ENCODE assay signal across 13 mouse cellular contexts in genomic region chr17:56203729-56204128, GRCm38 (mm10). TPM values are rescaled to one million over a fixed set of nuclear protein-coding genes. Genes with fewer than 3 reads are reported as not detected.
DNase-seq lines count a peak whose midpoint lies in the region; ATAC-seq and TF ChIP-seq lines count a peak whose summit lies in the region.
"Had no signal": no experiment of that assay in that cellular context is flagged by ENCODE, and none has a peak within 500 bp of the region (broad histone marks: within the 10 kb centered on the region; RNA-seq: fewer than 3 reads in every experiment).

No protein-coding gene starts in this region.

- ATAC-seq in embryonic facial prominence, embryonic 14.5 days (ENCODE audit: low read depth), result no peak
- no peak for ATAC-seq in midbrain, postnatal 0 days (ENCODE audit: low FRiP score)
- no peak for ATAC-seq in midbrain, embryonic 15.5 days (replicated peaks)
- ATAC-seq: intestine, embryonic 16.5 days had no signal

- no peaks in the 10 kb centered on the region for H3K4me1 ChIP-seq in embryonic facial prominence, embryonic 14.5 days (ENCODE audit: control insufficient read depth, insufficient read depth, low read length)
- no peaks in the 10 kb centered on the region for H3K4me1 ChIP-seq in embryonic facial prominence, embryonic 10.5 days
- H3K4me1 ChIP-seq in midbrain, postnatal 0 days (ENCODE audit: insufficient read depth, low read length), result no peaks in the 10 kb centered on the region
- H3K4me1 ChIP-seq in midbrain, embryonic 15.5 days, result no peaks in the 10 kb centered on the region
- H3K4me1 ChIP-seq: forebrain, embryonic 10.5 days; limb, embryonic 13.5 days had no signal

- peak; percentile 21 for DNase-seq in embryonic facial prominence, embryonic 14.5 days (ENCODE audit: low spot score)
- DNase-seq in embryonic facial prominence, embryonic 10.5 days (ENCODE audit: low spot score), result no peak
- no peak for DNase-seq in layer of hippocampus, adult 2 months (ENCODE audit: low spot score in 2 of 2)
- DNase-seq in layer of hippocampus, adult 9-10 months (ENCODE audit: low spot score), result no peak
- DNase-seq in midbrain, postnatal 0 days (ENCODE audit: low spot score), result no peak
- no peak for DNase-seq in thymus, postnatal 25 days
- no peak for DNase-seq in spleen, postnatal 14 days (ENCODE audit: low spot score in 2 of 2)
- DNase-seq: cerebellum, adult 9-10 months; thymus, postnatal 4 days had no signal

- peaks cover 94% of the 10 kb centered on the region for H3K36me3 ChIP-seq in embryonic facial prominence, embryonic 14.5 days (ENCODE audit: control insufficient read depth, insufficient read depth, low read length)
- peaks cover 96% of the 10 kb centered on the region for H3K36me3 ChIP-seq in embryonic facial prominence, embryonic 10.5 days (replicated peaks)
- peaks cover 92% of the 10 kb centered on the region for H3K36me3 ChIP-seq in midbrain, postnatal 0 days (ENCODE audit: insufficient read depth, low read length)
- H3K36me3 ChIP-seq in midbrain, embryonic 15.5 days (replicated peaks), result peaks cover 79% of the 10 kb centered on the region

- no peak overlapping the region for H3K9ac ChIP-seq in embryonic facial prominence, embryonic 14.5 days (ENCODE audit: low read depth, low read length)
- no peak overlapping the region for H3K9ac ChIP-seq in midbrain, postnatal 0 days (replicated peaks; ENCODE audit: low read length, poor library complexity, severe bottlenecking)
- no peak overlapping the region for H3K9ac ChIP-seq in midbrain, embryonic 15.5 days
- H3K9ac ChIP-seq: limb, embryonic 13.5 days had no signal

- TF ChIP-seq CTCF in layer of hippocampus, adult 2 months (conservative IDR thresholded peaks at IDR 0.05), result peak; percentile 50
- TF ChIP-seq CTCF in midbrain, postnatal 0 days (IDR thresholded peaks at IDR 0.05), result peak; percentile 54

- no peak overlapping the region for H3K4me2 ChIP-seq in embryonic facial prominence, embryonic 14.5 days (ENCODE audit: low read depth, low read length)
- no peak overlapping the region for H3K4me2 ChIP-seq in midbrain, postnatal 0 days (ENCODE audit: low read depth, low read length, poor library complexity, severe bottlenecking)
- H3K4me2 ChIP-seq in midbrain, embryonic 15.5 days, result no peak overlapping the region
- H3K4me2 ChIP-seq: limb, embryonic 13.5 days had no signal

- H3K4me3 ChIP-seq in embryonic facial prominence, embryonic 14.5 days (ENCODE audit: low read depth, low read length), result no peak overlapping the region
- no peak overlapping the region for H3K4me3 ChIP-seq in embryonic facial prominence, embryonic 10.5 days
- no peak overlapping the region for H3K4me3 ChIP-seq in layer of hippocampus, adult 2 months
- no peak overlapping the region for H3K4me3 ChIP-seq in midbrain, postnatal 0 days (ENCODE audit: low read depth, low read length)
- no peak overlapping the region for H3K4me3 ChIP-seq in midbrain, embryonic 15.5 days
- H3K4me3 ChIP-seq: forebrain, embryonic 10.5 days; limb, embryonic 13.5 days had no signal

- WGBS in embryonic facial prominence, embryonic 14.5 days, result 48% methylated on average over 3 of the region's 3 CpGs
- 56% methylated on average over 3 of the region's 3 CpGs for WGBS in embryonic facial prominence, embryonic 10.5 days
- 66% methylated on average over 3 of the region's 3 CpGs for WGBS in midbrain, postnatal 0 days
- WGBS in midbrain, embryonic 15.5 days, result 56% methylated on average over 3 of the region's 3 CpGs

- no peaks in the 10 kb centered on the region for H3K9me3 ChIP-seq in embryonic facial prominence, embryonic 14.5 days (ENCODE audit: control insufficient read depth, low read length)
- H3K9me3 ChIP-seq in embryonic facial prominence, embryonic 10.5 days, result no peaks in the 10 kb centered on the region
- H3K9me3 ChIP-seq in midbrain, postnatal 0 days (ENCODE audit: low read length), result no peaks in the 10 kb centered on the region
- no peaks in the 10 kb centered on the region for H3K9me3 ChIP-seq in midbrain, embryonic 15.5 days
- H3K9me3 ChIP-seq: forebrain, embryonic 10.5 days; limb, embryonic 13.5 days had no signal

- H3K27me3 ChIP-seq in embryonic facial prominence, embryonic 14.5 days (replicated peaks; ENCODE audit: control insufficient read depth, insufficient read depth, low read length), result no peaks in the 10 kb centered on the region
- no peaks in the 10 kb centered on the region for H3K27me3 ChIP-seq in embryonic facial prominence, embryonic 10.5 days (replicated peaks; ENCODE audit: low read depth, poor library complexity, severe bottlenecking)
- no peaks in the 10 kb centered on the region for H3K27me3 ChIP-seq in midbrain, postnatal 0 days (ENCODE audit: insufficient read depth, low read length)
- H3K27me3 ChIP-seq in midbrain, embryonic 15.5 days (replicated peaks), result no peaks in the 10 kb centered on the region
- H3K27me3 ChIP-seq: limb, embryonic 13.5 days had no signal

- H3K27ac ChIP-seq in embryonic facial prominence, embryonic 14.5 days (replicated peaks; ENCODE audit: low read depth, low read length), result no peak overlapping the region
- H3K27ac ChIP-seq in embryonic facial prominence, embryonic 10.5 days (replicated peaks), result no peak overlapping the region
- H3K27ac ChIP-seq in layer of hippocampus, adult 2 months, result no peak overlapping the region
- H3K27ac ChIP-seq in midbrain, postnatal 0 days (ENCODE audit: low read depth, low read length), result no peak overlapping the region
- no peak overlapping the region for H3K27ac ChIP-seq in midbrain, embryonic 15.5 days
- H3K27ac ChIP-seq: forebrain, embryonic 10.5 days; limb, embryonic 13.5 days had no signal

RNA-seq across cellular contexts. Expression of gene Dpp9, which starts 15.0 kb away (rescaled TPM):
- polyA plus RNA-seq in embryonic facial prominence, embryonic 14.5 days (2014; fragmentation: Nextera tagmentation; extraction: Ambion mirVana), result 32.5 and 37.1 TPM in 2 replicates
- polyA plus RNA-seq in embryonic facial prominence, embryonic 10.5 days (2016; fragmentation: Nextera tagmentation; extraction: Ambion mirVana), result 48.3 and 50.2 TPM in 2 replicates
- total RNA-seq in layer of hippocampus, adult 2 months (2021), result 10 to 100 TPM; 65.3 to 66.1 TPM
- 24.6 and 29.7 TPM in 2 replicates for total RNA-seq in midbrain, postnatal 0 days (2014; rRNA removed)
- polyA plus RNA-seq in midbrain, postnatal 0 days (2015; fragmentation: Nextera tagmentation; extraction: Ambion mirVana), result 19.4 and 19.7 TPM in 2 replicates
- polyA plus RNA-seq in midbrain, embryonic 15.5 days (2015; fragmentation: Nextera tagmentation; extraction: Ambion mirVana), result 27.8 and 29.1 TPM in 2 replicates

RNA-seq across cellular contexts. Expression of gene Mydgf, which starts 20.0 kb away (rescaled TPM):
- polyA plus RNA-seq in embryonic facial prominence, embryonic 14.5 days (2014; fragmentation: Nextera tagmentation; extraction: Ambion mirVana), result 98.8 and 99.5 TPM in 2 replicates
- polyA plus RNA-seq in embryonic facial prominence, embryonic 10.5 days (2016; fragmentation: Nextera tagmentation; extraction: Ambion mirVana), result 71.0 and 71.3 TPM in 2 replicates
- 10 to 100 TPM; 40.6 to 41.1 TPM for total RNA-seq in layer of hippocampus, adult 2 months (2021)
- total RNA-seq in midbrain, postnatal 0 days (2014; rRNA removed), result 41.7 and 49.3 TPM in 2 replicates
- polyA plus RNA-seq in midbrain, postnatal 0 days (2015; fragmentation: Nextera tagmentation; extraction: Ambion mirVana), result 75.8 and 82.5 TPM in 2 replicates
- 74.9 and 76.4 TPM in 2 replicates for polyA plus RNA-seq in midbrain, embryonic 15.5 days (2015; fragmentation: Nextera tagmentation; extraction: Ambion mirVana)

RNA-seq across cellular contexts. Expression of gene Tnfaip8l1, which starts 41.5 kb away (rescaled TPM):
- polyA plus RNA-seq in embryonic facial prominence, embryonic 14.5 days (2014; fragmentation: Nextera tagmentation; extraction: Ambion mirVana), result 10.2 and 12.3 TPM in 2 replicates
- polyA plus RNA-seq in embryonic facial prominence, embryonic 10.5 days (2016; fragmentation: Nextera tagmentation; extraction: Ambion mirVana), result 10.3 and 11.7 TPM in 2 replicates
- 1 to 10 TPM; 5.4 to 7.0 TPM for total RNA-seq in layer of hippocampus, adult 2 months (2021)
- total RNA-seq in midbrain, postnatal 0 days (2014; rRNA removed), result 15.1 and 17.9 TPM in 2 replicates
- 8.4 and 9.9 TPM in 2 replicates for polyA plus RNA-seq in midbrain, postnatal 0 days (2015; fragmentation: Nextera tagmentation; extraction: Ambion mirVana)
- polyA plus RNA-seq in midbrain, embryonic 15.5 days (2015; fragmentation: Nextera tagmentation; extraction: Ambion mirVana), result 11.1 and 12.7 TPM in 2 replicates

RNA-seq across cellular contexts. Expression of gene Fem1a, which starts 52.9 kb away (rescaled TPM):
- polyA plus RNA-seq in embryonic facial prominence, embryonic 14.5 days (2014; fragmentation: Nextera tagmentation; extraction: Ambion mirVana), result 19.6 and 20.5 TPM in 2 replicates
- 12.5 and 13.2 TPM in 2 replicates for polyA plus RNA-seq in embryonic facial prominence, embryonic 10.5 days (2016; fragmentation: Nextera tagmentation; extraction: Ambion mirVana)
- total RNA-seq in layer of hippocampus, adult 2 months (2021), result 10 to 100 TPM; 36.4 to 37.1 TPM
- 43.2 and 45.3 TPM in 2 replicates for total RNA-seq in midbrain, postnatal 0 days (2014; rRNA removed)
- polyA plus RNA-seq in midbrain, postnatal 0 days (2015; fragmentation: Nextera tagmentation; extraction: Ambion mirVana), result 13.8 and 14.2 TPM in 2 replicates
- polyA plus RNA-seq in midbrain, embryonic 15.5 days (2015; fragmentation: Nextera tagmentation; extraction: Ambion mirVana), result 20.1 and 20.5 TPM in 2 replicates
